Mouse (Mus musculus): Measurements from ENCODE around the gene Git1. TPM values are rescaled to one million over a fixed set of nuclear protein-coding genes. Genes with fewer than 3 reads are reported as not detected.
A peak's percentile ranks its signal among the peaks of the same experiment; 100 is the strongest.

Git1 gene
- total RNA-seq, 2 experiments from 2014 or later, result 151 to 166 TPM

DNA sequence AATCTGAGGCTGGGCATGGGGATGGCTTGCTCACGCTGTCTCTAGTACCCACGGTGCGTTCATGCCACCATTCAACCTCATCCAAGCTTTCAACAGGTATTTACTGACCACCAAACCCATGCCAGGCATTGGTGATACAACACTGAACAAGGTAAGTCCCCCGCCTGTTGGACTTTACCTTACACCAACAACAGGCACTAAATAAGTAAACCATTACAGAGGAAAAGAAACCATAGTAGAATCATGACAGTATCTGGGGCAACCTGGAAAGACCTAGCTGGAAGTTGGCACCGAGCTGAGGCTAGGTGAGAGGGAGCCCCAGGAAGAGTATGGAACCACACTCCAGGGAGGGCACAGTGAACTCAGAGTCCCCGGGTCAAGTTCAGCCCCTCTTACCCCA is 16.5 kb upstream of the Git1 start:
- DNase-seq (ENCODE audit: low spot score in 2 of 2), result no peak

GRCm38 (mm10) chr11:77483043-77483442 is 10.3 kb upstream of the Git1 start:
- no peak for DNase-seq (ENCODE audit: low spot score in 2 of 2)

- DNase-seq (ENCODE audit: low spot score in 2 of 2), result no peak
These were observed 9.7 kb upstream of the Git1 start for GRCm38 (mm10) chr11:77483510-77484255.

GRCm38 (mm10) chr11:77485229-77485628 is 8.1 kb upstream of the Git1 start:
- no peak for DNase-seq (ENCODE audit: low spot score in 2 of 2)

DNA sequence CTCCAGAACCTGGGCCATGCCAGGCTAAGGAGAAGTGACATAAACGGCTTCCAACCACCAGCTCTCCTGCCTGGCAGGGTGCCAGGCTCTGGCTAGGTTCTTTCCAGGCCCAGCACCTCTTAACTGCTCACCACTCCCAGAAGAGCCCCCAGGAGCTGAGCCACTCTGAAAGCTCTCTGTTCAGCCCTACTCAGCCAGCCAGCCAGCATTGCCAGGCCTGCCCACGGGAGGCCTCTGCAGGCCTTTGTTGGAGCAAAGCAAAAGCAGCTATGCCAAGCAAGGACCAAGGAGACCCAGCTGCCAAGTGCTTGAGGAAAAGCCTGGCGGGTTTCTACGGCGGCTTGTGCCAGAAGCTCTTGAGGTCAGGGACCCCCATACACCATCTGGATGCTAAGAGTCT is 6.6 kb upstream of the Git1 start:
- peak; percentile 56 to 61 for DNase-seq (ENCODE audit: low spot score in 2 of 2)

DNA sequence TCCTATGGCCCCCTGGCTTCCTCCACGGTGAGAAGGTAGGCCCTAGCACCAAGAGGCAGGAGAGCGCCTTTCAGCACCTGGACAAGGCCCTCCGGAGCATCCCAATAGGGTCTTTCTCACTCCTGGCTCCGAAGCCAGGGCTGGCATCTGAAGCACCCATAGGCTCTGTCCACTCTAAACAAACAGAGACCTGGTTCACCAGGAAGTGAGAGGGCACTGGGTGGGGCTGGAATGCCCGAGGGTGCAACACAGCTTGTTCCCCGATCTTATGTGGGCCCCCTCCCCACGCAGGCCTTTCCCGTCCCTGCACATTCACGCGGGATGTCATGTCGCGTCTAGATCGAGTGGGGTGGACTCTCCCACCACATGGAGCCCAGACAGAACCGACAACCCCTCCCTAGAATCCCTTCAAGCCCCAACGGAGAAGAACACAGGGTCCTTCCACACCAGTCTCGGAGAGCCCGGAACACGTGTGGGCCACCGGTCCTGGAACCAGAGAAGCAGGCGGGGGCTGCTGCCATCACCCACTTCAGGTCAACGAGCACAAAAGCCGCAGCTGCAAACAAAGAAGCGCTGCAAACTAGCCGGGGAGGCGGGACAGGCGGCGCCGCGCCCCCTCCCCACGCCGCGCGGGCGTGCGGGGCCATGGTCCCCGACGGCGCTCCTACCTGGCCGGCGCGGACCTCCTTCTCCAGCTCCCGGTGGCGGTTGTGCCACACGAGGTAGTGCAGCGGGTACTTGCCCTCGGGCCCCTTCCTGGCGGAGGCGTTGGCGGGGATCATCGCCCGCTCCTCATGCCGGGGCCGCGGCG is 4.4 kb upstream of the Git1 start:
- DNase-seq (ENCODE audit: low spot score in 2 of 2), result peak in 1 of 2 experiments; percentile 54

DNA sequence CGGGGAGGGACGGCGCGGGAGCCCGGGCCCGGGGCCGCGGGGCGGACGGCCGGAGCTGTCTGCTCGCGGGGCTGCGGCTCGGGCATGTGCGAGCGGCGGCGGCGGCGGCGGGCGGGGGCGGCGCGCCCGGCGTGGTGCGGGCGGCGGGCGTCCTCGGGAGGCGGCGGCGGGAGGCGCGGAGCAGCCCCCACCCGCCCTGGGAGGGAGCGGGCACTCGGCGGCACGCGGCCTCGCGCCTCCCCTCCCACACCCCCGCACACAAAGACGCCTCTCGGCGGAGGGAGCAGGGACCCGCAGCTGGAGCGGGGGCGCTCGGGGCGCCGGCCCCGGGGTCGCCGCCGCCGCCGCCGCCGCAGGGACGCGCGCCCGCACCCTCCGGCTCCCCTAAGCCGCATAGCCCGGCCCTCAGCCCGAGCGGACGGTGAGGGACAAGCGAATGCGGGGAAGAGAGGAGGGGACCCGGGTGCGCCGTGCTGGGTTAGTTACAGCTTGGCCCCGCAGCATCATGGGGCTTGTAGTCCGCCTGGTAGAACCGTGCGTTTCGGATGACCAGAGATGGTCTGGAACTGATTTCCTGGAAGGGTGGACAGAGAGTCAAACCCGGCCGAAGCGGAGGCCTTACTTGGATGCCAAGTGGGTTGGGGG is 3.6 kb upstream of the Git1 start, which contains the start of gene Ankrd13b:
Gene Ankrd13b, minus strand, starts transcription at position 88 of the 645 bp plus-strand sequence.
- DNase-seq (ENCODE audit: low spot score in 2 of 2), result peak; percentile 78 to 84

DNA sequence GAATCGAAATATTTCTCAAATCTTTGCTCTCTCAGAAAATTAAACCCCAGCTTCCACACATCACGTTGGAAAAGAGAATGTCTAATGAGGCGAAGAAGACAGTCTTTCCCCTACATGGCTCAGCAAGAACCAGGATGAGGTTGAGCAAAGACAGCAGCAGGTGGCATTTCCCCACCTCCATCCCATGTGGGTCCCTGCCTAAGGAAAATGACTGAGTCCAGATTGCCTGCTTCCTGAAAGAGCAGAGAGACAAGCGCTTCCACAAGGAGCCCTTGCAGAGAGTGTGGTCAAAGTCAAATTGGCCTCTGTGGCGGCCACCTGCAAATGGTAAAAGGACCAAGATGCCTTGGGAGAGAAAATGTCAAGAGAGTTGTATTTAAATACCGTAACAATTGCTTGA is 2.9 kb upstream of the Git1 start:
- DNase-seq (ENCODE audit: low spot score in 2 of 2), result no peak

DNA sequence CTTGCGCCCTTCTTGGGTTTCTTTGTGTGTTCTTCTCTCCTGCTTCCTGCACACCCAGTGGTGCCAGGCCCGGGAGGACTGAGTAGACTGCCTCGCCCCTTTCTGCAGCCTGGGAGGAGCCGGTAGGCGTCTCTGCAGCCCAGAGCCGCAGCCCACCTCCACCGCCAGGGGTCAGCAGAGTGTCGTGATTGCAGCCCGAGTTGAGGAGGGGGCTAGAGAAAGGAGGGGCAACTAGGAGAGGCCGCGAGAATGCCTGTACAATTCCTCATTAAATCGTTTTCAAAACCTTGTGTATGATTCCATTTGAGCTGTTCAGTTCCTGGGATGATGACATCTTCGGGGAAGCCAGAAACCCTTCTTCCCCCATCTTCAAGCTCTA is 2.2 kb upstream of the Git1 start:
- DNase-seq (ENCODE audit: low spot score in 2 of 2), result peak; percentile 97 to 98

DNA sequence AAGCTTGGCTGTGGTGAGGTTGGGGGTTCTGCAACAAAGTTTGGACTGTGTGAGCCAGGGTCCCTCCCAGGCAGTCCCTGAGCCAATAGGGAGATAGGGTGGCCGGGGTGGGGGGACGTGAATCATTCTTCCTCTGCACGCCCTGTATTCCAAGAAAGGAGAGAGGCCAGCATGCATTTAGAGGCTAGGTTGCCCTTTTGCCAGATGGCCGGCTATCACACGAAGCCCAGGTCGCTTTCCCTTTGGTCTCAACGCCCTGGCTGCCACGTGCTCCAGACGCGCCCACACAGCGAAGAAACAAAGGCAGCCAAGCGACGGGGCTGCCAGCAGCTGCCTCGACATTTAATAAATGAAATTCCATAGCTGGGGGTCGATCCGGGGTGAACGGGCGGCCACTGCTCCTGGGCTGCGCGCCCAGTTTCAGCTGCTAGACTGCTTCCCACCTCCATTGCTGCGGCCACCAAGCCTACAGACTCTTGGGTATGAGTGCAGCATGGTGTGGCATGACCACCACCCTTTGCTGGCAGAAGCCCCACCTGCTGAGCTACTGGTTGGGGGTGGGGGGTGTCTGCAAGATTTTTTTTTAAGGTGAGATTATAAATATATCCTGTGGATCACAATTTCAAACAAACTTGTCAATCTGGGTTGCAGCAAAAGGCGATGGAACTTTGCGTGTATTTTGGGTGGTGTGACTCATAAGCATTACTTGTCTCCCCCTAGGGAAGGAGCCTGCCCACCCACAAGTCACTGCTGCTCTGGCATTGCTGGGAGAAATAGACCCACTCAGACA is 1.7 kb upstream of the Git1 start:
- DNase-seq (ENCODE audit: low spot score in 2 of 2), result peak in 1 of 2 experiments; percentile 60

GRCm38 (mm10) chr11:77492311-77492871 is 971 bp upstream of the Git1 start:
- peak in 1 of 2 experiments; percentile 56 for DNase-seq (ENCODE audit: low spot score in 2 of 2)

- DNase-seq (ENCODE audit: low spot score in 2 of 2), result peak; percentile 87 to 92
These were observed 440 bp upstream of the Git1 start for GRCm38 (mm10) chr11:77492911-77493332.

DNA sequence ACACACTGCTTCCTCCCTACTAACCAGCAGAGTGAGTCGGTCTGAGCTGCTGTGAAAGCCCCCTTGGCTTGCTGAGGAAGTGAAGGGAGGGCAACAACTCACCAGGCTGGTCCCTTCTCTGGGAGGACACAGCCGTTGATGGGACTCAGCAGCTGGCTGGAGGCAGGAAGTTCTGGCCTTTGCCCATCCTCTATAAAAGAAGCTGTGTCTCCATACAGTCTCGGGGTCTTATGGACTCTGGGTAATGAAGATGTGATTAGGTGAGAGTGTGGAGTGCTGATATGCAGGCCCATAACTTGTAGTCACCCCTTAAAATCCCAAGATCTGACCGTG is 948 bp downstream of the Git1 start:
- DNase-seq (ENCODE audit: low spot score in 2 of 2), result no peak

DNA sequence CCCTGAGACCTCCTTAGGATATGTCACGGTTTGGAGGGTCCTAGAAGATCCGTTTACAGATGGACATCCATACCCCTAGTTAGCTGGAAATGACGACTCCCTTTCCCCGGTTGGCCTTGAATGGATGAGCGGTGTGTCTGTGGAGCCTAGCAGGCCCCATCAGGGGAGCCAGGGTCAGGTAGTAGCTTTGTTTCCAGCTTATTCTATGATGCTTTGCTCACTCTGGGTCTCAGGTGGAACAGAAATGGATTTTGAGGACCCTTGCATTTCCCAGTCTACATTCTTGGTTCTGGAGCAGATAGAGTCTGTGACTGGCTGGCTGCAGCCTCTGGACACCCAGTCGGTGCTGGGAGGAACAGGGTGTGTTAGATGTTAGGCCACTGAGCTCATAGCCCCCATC is 1.4 kb downstream of the Git1 start:
- no peak for DNase-seq (ENCODE audit: low spot score in 2 of 2)

GRCm38 (mm10) chr11:77495507-77495906 is 2.1 kb downstream of the Git1 start:
- DNase-seq (ENCODE audit: low spot score in 2 of 2), result no peak

DNA sequence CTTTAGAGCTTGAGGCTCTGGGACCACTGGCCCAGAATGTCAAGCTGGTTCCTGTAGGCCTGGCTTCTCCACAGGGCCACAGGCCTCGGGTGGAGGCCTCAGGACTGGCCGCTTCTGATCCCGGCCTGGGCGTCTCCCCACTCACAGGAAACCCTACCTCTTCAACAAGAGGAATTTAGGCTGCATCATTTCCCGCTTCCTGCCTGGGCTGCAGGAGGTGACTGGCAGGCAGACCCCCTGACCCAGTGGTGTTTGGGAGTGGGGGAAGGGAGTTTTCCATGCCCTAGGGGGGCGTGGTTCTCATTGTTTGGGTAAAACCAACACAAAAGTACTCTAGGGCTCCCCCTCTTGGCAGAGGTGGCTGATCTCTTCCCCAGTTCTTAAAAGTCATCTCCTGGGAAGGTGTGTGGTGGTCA is 4.0 kb downstream of the Git1 start:
- DNase-seq (ENCODE audit: low spot score in 2 of 2), result peak in 1 of 2 experiments; percentile 52

DNA sequence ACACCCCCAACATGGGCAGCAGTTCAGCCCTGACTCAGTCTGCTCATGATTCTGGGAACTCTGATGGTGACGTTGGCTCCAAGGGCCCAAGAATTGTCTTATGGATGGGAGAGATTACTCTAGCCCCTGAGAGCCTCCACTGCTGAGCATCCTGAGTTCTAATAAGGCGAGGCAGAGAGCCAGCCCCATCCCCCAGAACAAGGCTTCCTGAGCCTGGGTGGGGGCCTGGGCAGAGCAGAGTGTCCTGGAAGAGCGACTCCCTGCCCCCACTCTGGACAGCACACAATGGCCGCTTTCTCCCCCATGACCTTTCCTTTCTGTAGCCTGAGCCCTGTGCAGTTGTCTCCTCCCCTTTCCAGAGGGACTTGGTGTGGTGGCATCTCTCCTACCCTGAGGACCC is 4.5 kb downstream of the Git1 start:
- DNase-seq (ENCODE audit: low spot score in 2 of 2), result peak in 1 of 2 experiments; percentile 25

GRCm38 (mm10) chr11:77498261-77499139 is 5.1 kb downstream of the Git1 start:
- no peak for DNase-seq (ENCODE audit: low spot score in 2 of 2)

DNA sequence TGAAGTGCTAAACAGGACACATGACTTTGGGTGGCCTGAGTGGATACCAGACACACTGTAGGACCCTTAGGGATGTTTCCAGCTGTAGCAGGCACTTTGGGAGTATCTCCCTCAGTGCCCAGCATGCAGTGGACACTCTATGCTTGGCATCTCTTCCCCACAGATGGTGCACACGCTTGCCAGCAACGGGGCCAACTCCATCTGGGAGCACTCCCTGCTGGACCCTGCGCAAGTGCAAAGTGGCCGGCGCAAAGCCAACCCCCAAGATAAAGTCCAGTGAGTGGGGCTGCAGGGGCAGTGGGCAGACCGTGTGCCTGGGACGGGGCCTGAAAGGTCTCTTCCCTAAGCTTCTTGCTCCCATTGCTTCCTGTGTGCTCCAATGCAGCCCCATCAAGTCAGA is 6.0 kb downstream of the Git1 start:
- peak; percentile 35 to 46 for DNase-seq (ENCODE audit: low spot score in 2 of 2)

Measured in layer of hippocampus, postnatal 10 days (tissue).